Mouse (Mus musculus) forebrain, embryonic 10.5 days (tissue): Measurements from ENCODE around the gene Magi3. TPM values are rescaled to one million over a fixed set of nuclear protein-coding genes. Genes with fewer than 3 reads are reported as not detected.

Source experiments
- DNase-seq: peaks from one replicate; pipeline ENCODE4 v3.0.0-alpha.2; 2017; ENCODE audit warnings: low spot score; ENCODE audit errors: extremely low spot score
- H3K27ac ChIP-seq: fragments of 300-500 bp; sonication (generic); 2 replicates; pipeline ENCODE4 v1.5.1; 2016; ENCODE audit warnings: mild to moderate bottlenecking
- H3K27me3 ChIP-seq: fragments of 300-500 bp; sonication (generic); 2 replicates; pipeline ENCODE4 v1.6.1; 2016; ENCODE audit warnings: mild to moderate bottlenecking; ENCODE audit not compliant: poor library complexity, severe bottlenecking
- H3K36me3 ChIP-seq: fragments of 300-500 bp; sonication (generic); replicated peaks from 2 replicates; pipeline ENCODE4 v1.6.1; 2016; ENCODE audit warnings: mild to moderate bottlenecking, moderate library complexity
- H3K4me1 ChIP-seq: fragments of 300-500 bp; sonication (generic); 2 replicates; pipeline ENCODE4 v1.6.1; 2016
- H3K4me3 ChIP-seq: fragments of 300-500 bp; sonication (generic); 2 replicates; pipeline ENCODE4 v1.5.1; 2016; ENCODE audit warnings: mild to moderate bottlenecking, moderate library complexity
- H3K9me3 ChIP-seq: fragments of 300-500 bp; sonication (generic); 2 replicates; pipeline ENCODE4 v1.6.1; 2016; ENCODE audit warnings: mild to moderate bottlenecking, moderate library complexity
- WGBS: fragments of 180-500 bp; shearing (Covaris S2); methylation state at CpG from one replicate; pipeline ENCODE4 v1.1.7; 2016; 5-methylcytosine and 5-hydroxymethylcytosine counted together
- polyA plus RNA-seq: library from polyadenylated mRNA; unstranded; fragments of >200 nt; fragmentation: Nextera tagmentation; extraction: Ambion mirVana; gene quantifications from 2 replicates; pipeline ENCODE4 v1.2.1, GENCODE M21; 2016

The Magi3 gene
- polyA plus RNA-seq, 1 experiment from 2014 or later, result 4.7 TPM

- Histone ChIP-seq H3K27ac (no peak overlapping the region), H3K9me3 (no peaks in the 10 kb centered on the region), H3K27me3 (no peaks in the 10 kb centered on the region), H3K4me1 (no peaks in the 10 kb centered on the region), H3K36me3 (peaks cover 9% of the 10 kb centered on the region), H3K4me3 (no peak overlapping the region)
- no peak for DNase-seq
- WGBS, result 86% methylated on average over 5 of the region's 5 CpGs
Observed at GRCm38 (mm10) chr3:104092759-104093158, 127.4 kb downstream of the Magi3 start.

GRCm38 (mm10) chr3:104082031-104082430 lies 138.1 kb downstream of the Magi3 start:
- Histone ChIP-seq H3K4me3 (no peak overlapping the region), H3K4me1 (no peaks in the 10 kb centered on the region), H3K36me3 (peaks cover 11% of the 10 kb centered on the region), H3K27ac (no peak overlapping the region), H3K27me3 (no peaks in the 10 kb centered on the region), H3K9me3 (no peaks in the 10 kb centered on the region)
- no peak for DNase-seq
- 91% methylated on average over 1 of the region's 1 CpGs for WGBS

- no peaks in the 10 kb centered on the region for H3K9me3 ChIP-seq
- no peak overlapping the region for H3K27ac ChIP-seq
- no peak overlapping the region for H3K4me3 ChIP-seq
- H3K27me3 ChIP-seq, result no peaks in the 10 kb centered on the region
- no peak for DNase-seq
- peaks cover 11% of the 10 kb centered on the region for H3K36me3 ChIP-seq
- H3K4me1 ChIP-seq, result no peaks in the 10 kb centered on the region
Observed at GRCm38 (mm10) chr3:104078725-104079124, 141.4 kb downstream of the Magi3 start.

GRCm38 (mm10) chr3:104069395-104069794 lies 150.8 kb downstream of the Magi3 start:
- Histone ChIP-seq H3K9me3 (no peaks in the 10 kb centered on the region), H3K27ac (no peak overlapping the region), H3K27me3 (no peaks in the 10 kb centered on the region), H3K36me3 (no peaks in the 10 kb centered on the region), H3K4me3 (no peak overlapping the region), H3K4me1 (no peaks in the 10 kb centered on the region)
- no peak for DNase-seq

GRCm38 (mm10) chr3:104059001-104059622 lies 161.1 kb downstream of the Magi3 start:
- no peaks in the 10 kb centered on the region for H3K27me3 ChIP-seq
- H3K27ac ChIP-seq, result no peak overlapping the region
- H3K36me3 ChIP-seq, result 0 out of 2 replicates have a peak, but pooled peaks cover 7% of the 10 kb centered on the region
- no peaks in the 10 kb centered on the region for H3K9me3 ChIP-seq
- no peak overlapping the region for H3K4me3 ChIP-seq
- DNase-seq, result peak; percentile 26
- WGBS, result 47% methylated on average over 6 of the region's 6 CpGs
- peaks cover 19% of the 10 kb centered on the region for H3K4me1 ChIP-seq

GRCm38 (mm10) chr3:104032747-104033146 lies 187.4 kb downstream of the Magi3 start:
- Histone ChIP-seq H3K4me1 (no peaks in the 10 kb centered on the region), H3K36me3 (0 out of 2 replicates have a peak, but pooled peaks cover under 1% of the 10 kb centered on the region), H3K27ac (no peak overlapping the region), H3K9me3 (no peaks in the 10 kb centered on the region), H3K4me3 (no peak overlapping the region), H3K27me3 (no peaks in the 10 kb centered on the region)
- DNase-seq, result no peak
- WGBS, result 92% methylated on average over 1 of the region's 1 CpGs

GRCm38 (mm10) chr3:104032086-104032485 lies 188.1 kb downstream of the Magi3 start:
- H3K36me3 ChIP-seq, result peaks cover 5% of the 10 kb centered on the region
- WGBS, result 97% methylated on average over 1 of the region's 1 CpGs
- no peaks in the 10 kb centered on the region for H3K9me3 ChIP-seq
- H3K27ac ChIP-seq, result no peak overlapping the region
- H3K27me3 ChIP-seq, result no peaks in the 10 kb centered on the region
- no peak overlapping the region for H3K4me3 ChIP-seq
- H3K4me1 ChIP-seq, result no peaks in the 10 kb centered on the region
- no peak for DNase-seq

- Histone ChIP-seq H3K36me3 (peaks cover 24% of the 10 kb centered on the region), H3K27ac (no peak overlapping the region), H3K4me1 (no peaks in the 10 kb centered on the region), H3K4me3 (no peak overlapping the region), H3K9me3 (no peaks in the 10 kb centered on the region), H3K27me3 (no peaks in the 10 kb centered on the region)
- no peak for DNase-seq
- 66% methylated on average over 3 of the region's 3 CpGs for WGBS
Observed at GRCm38 (mm10) chr3:104026938-104027337, 193.2 kb downstream of the Magi3 start.

DNA sequence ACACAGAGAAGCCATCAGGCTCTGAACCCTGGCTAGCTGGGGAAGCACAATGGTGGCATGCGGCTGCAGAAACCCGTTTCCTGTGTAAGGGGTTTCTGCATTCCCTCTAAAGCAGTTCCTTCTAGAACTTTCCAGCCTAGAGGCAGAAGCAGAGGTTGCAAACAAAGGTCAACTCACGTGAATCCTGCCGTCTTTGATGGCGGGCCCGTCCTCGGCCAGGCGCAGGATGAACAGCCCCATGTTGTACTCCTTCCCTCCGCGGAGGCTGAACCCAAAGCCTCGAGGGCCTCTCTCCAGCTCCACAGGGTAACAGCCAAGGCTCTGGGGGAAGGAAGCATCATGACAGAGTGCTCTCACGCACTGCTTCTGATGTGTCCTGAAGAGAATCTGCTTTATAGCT lies 200.1 kb downstream of the Magi3 start:
- peaks cover 59% of the 10 kb centered on the region for H3K36me3 ChIP-seq
- no peaks in the 10 kb centered on the region for H3K27me3 ChIP-seq
- H3K27ac ChIP-seq, result no peak overlapping the region
- H3K4me3 ChIP-seq, result no peak overlapping the region
- no peak for DNase-seq
- 89% methylated on average over 12 of the region's 12 CpGs for WGBS
- no peaks in the 10 kb centered on the region for H3K9me3 ChIP-seq
- H3K4me1 ChIP-seq, result no peaks in the 10 kb centered on the region

GRCm38 (mm10) chr3:104019453-104019852 lies 200.7 kb downstream of the Magi3 start:
- Histone ChIP-seq H3K4me3 (no peak overlapping the region), H3K4me1 (no peaks in the 10 kb centered on the region), H3K9me3 (no peaks in the 10 kb centered on the region), H3K36me3 (peaks cover 65% of the 10 kb centered on the region), H3K27me3 (no peaks in the 10 kb centered on the region), H3K27ac (no peak overlapping the region)
- DNase-seq, result no peak
- 76% methylated on average over 4 of the region's 4 CpGs for WGBS

DNA sequence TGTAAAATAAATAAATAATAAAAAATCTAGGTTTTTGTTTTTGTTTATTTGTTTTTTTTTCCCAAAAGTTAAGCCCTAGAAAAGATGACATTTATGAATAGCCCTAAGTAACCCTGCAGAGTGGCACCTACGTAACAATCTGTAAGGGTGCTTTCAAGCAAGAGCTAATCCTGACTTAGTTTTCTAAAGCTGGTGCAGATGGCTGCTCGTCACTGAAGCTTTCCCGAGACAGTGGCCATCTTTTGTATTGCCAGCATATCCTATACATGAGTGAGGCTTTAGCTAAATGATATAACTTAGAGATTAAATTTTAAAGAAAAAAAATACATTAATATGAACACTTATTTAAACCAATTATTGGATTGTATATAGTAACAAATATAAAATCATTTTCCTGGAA lies 202.2 kb downstream of the Magi3 start:
- H3K4me1 ChIP-seq, result no peaks in the 10 kb centered on the region
- H3K27ac ChIP-seq, result no peak overlapping the region
- WGBS, result 64% methylated on average over 3 of the region's 3 CpGs
- peaks cover 69% of the 10 kb centered on the region for H3K36me3 ChIP-seq
- no peaks in the 10 kb centered on the region for H3K27me3 ChIP-seq
- H3K4me3 ChIP-seq, result no peak overlapping the region
- H3K9me3 ChIP-seq, result no peaks in the 10 kb centered on the region
- DNase-seq, result no peak

DNA sequence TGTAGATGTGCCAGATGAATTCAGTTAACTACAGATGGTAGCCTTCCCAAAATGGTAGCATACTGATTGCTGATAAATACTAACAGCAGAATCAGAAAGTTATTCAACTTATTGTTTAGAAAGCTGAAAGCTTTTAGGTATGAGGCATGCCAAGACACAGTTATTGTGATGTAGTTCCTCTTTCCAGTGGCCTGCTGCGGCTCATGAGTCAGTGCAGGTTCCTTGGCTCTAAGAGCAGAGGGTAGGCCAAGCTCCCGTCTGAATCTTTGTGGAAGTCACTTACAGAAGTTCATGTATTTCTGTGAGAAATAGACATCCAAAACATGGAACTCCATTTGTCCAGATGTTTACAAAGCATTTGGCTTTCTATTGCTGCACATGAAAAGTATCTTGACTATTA lies 208.2 kb downstream of the Magi3 start:
- H3K27me3 ChIP-seq, result no peaks in the 10 kb centered on the region
- no peaks in the 10 kb centered on the region for H3K9me3 ChIP-seq
- no peaks in the 10 kb centered on the region for H3K4me1 ChIP-seq
- peaks cover 57% of the 10 kb centered on the region for H3K36me3 ChIP-seq
- DNase-seq, result no peak
- H3K4me3 ChIP-seq, result no peak overlapping the region
- H3K27ac ChIP-seq, result no peak overlapping the region
- WGBS, result 90% methylated on average over 2 of the region's 2 CpGs

DNA sequence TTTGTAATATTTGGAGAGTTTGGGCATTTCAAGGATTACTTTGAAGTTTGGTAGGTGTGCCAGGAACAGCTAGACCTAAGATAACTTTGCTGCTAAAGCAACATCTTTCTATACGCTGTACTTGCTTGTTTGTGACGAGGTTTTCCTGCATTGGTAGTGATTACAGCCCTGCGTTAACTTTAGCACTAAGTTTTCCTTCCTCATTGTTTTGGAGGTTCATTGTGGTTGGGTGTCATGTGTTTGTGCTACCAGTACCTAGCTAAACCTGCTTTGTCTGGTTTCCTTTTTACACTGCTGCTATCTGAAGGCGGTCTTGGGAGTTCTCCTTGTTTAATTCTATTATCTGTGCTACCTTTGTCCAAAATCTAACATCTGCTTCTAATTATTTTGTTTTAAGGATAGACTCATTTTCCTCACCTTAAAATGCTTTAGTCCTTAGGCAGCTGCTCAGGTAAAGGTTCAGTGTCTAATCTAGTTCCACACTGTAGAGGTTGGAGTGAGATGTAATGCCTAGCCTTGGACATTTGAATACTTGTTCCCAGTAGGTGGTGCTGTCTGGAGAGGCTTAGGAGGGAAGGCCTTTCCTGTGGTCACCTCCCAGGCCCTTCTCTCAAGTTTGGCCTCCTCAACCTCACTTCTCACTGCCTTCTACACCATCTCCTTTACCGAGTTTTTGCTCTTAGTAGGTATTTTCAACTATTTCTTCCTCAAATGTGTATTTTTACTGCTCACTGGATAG lies 210.1 kb downstream of the Magi3 start:
- Histone ChIP-seq H3K27ac (no peak overlapping the region), H3K27me3 (no peaks in the 10 kb centered on the region), H3K36me3 (peaks cover 60% of the 10 kb centered on the region), H3K9me3 (no peaks in the 10 kb centered on the region), H3K4me1 (no peaks in the 10 kb centered on the region), H3K4me3 (no peak overlapping the region)
- WGBS, result 95% methylated on average over 5 of the region's 5 CpGs
- DNase-seq, result no peak
